Mouse (Mus musculus) lung, postnatal 0 days (tissue): Measurements from ENCODE around the gene Hhat. TPM values are rescaled to one million over a fixed set of nuclear protein-coding genes. Genes with fewer than 3 reads are reported as not detected.

ENCODE experiments used
- ATAC-seq: fragments of 200-750 bp; cut with Nextera tagmentation; 2 replicates; pipeline ENCODE4 v1.8.0; 2017; ENCODE audit warnings: moderate library complexity
- DNase-seq: peaks from one replicate; pipeline ENCODE4 v3.0.0-alpha.2; 2016; ENCODE audit warnings: low spot score
- H3K27ac ChIP-seq: fragments of 300-500 bp; sonication (generic); 2 replicates; pipeline ENCODE4 v1.5.1; 2014; ENCODE audit warnings: antibody characterized with exemption, mild to moderate bottlenecking, low read length, mixed read lengths
- H3K27me3 ChIP-seq: fragments of 300-500 bp; sonication (generic); replicated peaks from 2 replicates; pipeline ENCODE4 v1.6.1; 2014; ENCODE audit warnings: low read length, mixed read lengths; ENCODE audit not compliant: insufficient read depth
- H3K36me3 ChIP-seq: fragments of 300-500 bp; sonication (generic); 2 replicates; pipeline ENCODE4 v1.6.1; 2014; ENCODE audit warnings: low read length, mixed read lengths; ENCODE audit not compliant: insufficient read depth
- H3K4me1 ChIP-seq: fragments of 300-500 bp; sonication (generic); 2 replicates; pipeline ENCODE4 v1.6.1; 2014; ENCODE audit warnings: antibody characterized with exemption, low read depth, low read length, mixed read lengths; ENCODE audit not compliant: insufficient read depth
- H3K4me2 ChIP-seq: fragments of 300-500 bp; sonication (generic); replicated peaks from 2 replicates; pipeline ENCODE4 v1.6.1; 2014; ENCODE audit warnings: low read depth, mild to moderate bottlenecking, low read length, moderate library complexity, mixed read lengths
- H3K4me3 ChIP-seq: fragments of 300-500 bp; sonication (generic); 2 replicates; pipeline ENCODE4 v1.5.1; 2014; ENCODE audit warnings: low read depth, low read length
- H3K9ac ChIP-seq: fragments of 300-500 bp; sonication (generic); replicated peaks from 2 replicates; pipeline ENCODE4 v1.6.1; 2014; ENCODE audit warnings: low read depth, mild to moderate bottlenecking
- H3K9me3 ChIP-seq: fragments of 300-500 bp; sonication (generic); 2 replicates; pipeline ENCODE4 v1.6.1; 2016; ENCODE audit warnings: low read length, mixed read lengths
- CTCF ChIP-seq: IDR thresholded peaks from 2 replicates; pipeline ENCODE4 v1.5.1; 2016; ENCODE audit warnings: antibody characterized with exemption, mild to moderate bottlenecking
- EP300 ChIP-seq: IDR thresholded peaks from 2 replicates; pipeline ENCODE4 v1.6.1; 2016; ENCODE audit warnings: antibody characterized with exemption, mild to moderate bottlenecking, control low read depth
- WGBS: fragments of 180-500 bp; shearing (Covaris S2); extraction: QIAGEN DNeasy Blood & Tissue Kit; methylation state at CpG from one replicate; pipeline ENCODE4 v1.1.7; 2014; 5-methylcytosine and 5-hydroxymethylcytosine counted together
- polyA plus RNA-seq: library from polyadenylated mRNA; unstranded; fragments of >200 nt; fragmentation: Nextera tagmentation; extraction: Ambion mirVana; gene quantifications from 2 replicates; pipeline ENCODE4 v1.2.1, GENCODE M21; 2015

Gene Hhat
- polyA plus RNA-seq, 1 experiment from 2014 or later, result 2.4 TPM

DNA sequence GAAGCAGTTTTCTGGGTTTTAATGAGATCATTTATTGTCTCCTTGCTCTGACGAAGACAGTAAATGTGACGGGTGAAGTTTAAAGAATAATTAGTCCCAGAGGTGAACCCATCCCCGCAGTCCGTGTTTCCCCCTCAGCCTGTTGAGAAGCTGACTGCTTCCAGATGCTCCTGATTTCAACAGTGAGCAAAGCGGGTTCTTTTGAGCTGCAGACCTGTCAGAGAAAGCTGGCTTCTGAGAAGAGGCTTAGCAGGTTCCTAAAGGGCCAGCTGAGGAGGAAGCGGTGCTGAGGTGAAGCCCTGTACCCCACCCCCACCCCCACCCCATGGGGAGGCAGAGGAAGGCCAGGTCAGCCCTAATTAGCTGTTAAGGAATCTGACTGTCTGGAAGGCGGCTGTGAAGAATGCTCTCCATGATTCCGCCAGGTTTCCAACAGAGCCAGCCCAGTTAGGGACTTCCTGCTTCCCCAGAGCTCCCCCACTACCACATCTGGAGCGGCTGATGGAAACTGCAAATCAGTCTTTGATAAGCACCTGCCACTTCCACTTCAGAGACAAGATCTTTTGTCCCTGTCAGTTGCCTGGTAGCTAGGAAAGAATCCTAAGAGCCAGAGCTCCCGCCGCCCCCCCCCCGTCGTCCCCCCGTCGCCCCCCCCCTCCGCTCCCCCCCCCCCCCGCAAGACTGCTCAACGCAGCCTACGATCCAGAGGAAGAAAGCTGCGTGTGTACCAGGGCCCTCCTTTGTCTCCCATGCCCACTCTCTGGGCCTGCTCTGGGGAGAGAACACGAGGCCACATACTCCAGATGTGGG is 25.4 kb upstream of the Hhat start:
- H3K4me2 ChIP-seq, result no peak overlapping the region
- H3K9ac ChIP-seq, result no peak overlapping the region
- TF ChIP-seq CTCF, result no peak
- TF ChIP-seq EP300, result no peak
- no peaks in the 10 kb centered on the region for H3K27me3 ChIP-seq
- DNase-seq, result peak; percentile 44
- H3K4me1 ChIP-seq, result peaks cover 11% of the 10 kb centered on the region; the same call in 1 of the 2 replicates
- no peaks in the 10 kb centered on the region for H3K9me3 ChIP-seq
- 17% methylated on average over 13 of the region's 21 CpGs for WGBS
- no peaks in the 10 kb centered on the region for H3K36me3 ChIP-seq
- H3K27ac ChIP-seq, result no peak overlapping the region
- H3K4me3 ChIP-seq, result no peak overlapping the region
- no peak for ATAC-seq

DNA sequence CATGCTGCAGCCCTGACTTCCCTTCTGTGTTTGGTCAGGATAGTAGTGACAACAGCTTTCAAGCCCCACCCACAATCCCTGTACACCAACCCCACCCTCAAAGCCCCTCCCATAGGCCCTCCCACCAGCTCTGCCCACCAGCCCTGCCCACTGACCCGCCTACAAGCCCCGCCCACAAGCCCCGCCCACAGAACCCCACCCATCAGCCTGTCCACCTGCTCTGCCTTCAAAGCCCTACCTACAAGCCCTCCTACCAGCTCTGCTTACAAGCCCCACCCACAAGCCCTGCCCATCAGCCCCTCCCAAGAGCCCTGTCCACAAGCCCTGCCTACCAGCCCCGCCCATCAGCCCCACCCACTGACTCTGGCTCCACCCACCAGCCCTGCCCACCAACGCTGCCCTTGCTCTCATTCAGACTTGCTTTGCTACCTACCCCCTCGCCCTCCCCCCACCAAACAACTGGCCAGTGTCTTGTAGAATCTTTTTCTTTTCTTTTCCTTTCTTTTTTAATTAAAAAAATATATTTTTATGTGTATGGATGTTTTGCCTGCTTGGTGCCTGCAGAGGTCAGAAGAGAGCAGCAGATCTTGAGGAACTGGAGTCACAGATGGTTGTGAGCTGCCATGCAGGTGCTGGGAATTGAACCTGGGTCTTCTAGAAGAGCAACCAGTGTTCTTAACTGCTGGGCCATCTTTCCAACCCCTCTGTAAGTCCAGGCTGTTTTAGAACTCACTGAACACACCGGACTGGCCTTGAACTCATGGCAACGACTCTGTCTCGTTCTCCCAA is 24.1 kb upstream of the Hhat start:
- no peak overlapping the region for H3K4me2 ChIP-seq
- H3K4me1 ChIP-seq, result peaks cover 13% of the 10 kb centered on the region; the same call in 1 of the 2 replicates
- no peak overlapping the region for H3K4me3 ChIP-seq
- H3K36me3 ChIP-seq, result no peaks in the 10 kb centered on the region
- H3K27me3 ChIP-seq, result no peaks in the 10 kb centered on the region
- WGBS, result 71% methylated on average over 7 of the region's 9 CpGs
- H3K9ac ChIP-seq, result no peak overlapping the region
- no peaks in the 10 kb centered on the region for H3K9me3 ChIP-seq
- TF ChIP-seq CTCF, result no peak
- TF ChIP-seq EP300, result no peak
- DNase-seq, result no peak
- 0 out of 2 replicates have a peak, but pooled peaks have one; percentile 5 for ATAC-seq
- no peak overlapping the region for H3K27ac ChIP-seq

DNA sequence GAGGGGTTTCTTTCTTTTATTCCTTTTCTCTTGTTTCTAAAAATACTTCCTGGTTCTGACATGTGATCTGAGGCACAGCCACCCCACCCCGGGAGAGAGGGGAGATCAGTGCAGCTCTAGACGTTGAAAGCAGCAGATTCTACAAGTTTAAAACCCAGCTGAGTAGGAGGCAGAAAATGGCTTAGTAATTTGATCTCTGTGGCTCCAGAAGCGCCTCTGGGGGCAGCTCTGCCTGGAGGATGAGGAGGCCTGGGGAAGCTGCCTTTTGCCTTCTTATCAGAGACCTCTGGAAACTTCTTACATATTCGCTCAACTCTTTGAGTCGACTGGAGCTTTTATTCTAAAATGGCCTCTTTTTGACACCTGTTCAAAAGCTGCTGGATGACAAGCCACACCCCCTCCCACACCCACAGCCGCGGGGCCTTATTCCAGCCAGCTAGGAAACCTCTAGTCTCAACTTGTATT is 20.9 kb upstream of the Hhat start:
- no peak for ATAC-seq
- Histone ChIP-seq H3K27ac (no peak overlapping the region), H3K27me3 (no peaks in the 10 kb centered on the region), H3K9me3 (no peaks in the 10 kb centered on the region), H3K9ac (peak overlapping the region; percentile 13; the same call in 1 of the 2 replicates), H3K36me3 (no peaks in the 10 kb centered on the region), H3K4me2 (no peak overlapping the region), H3K4me3 (no peak overlapping the region), H3K4me1 (peaks cover 7% of the 10 kb centered on the region; the same call in 1 of the 2 replicates)
- TF ChIP-seq EP300 (no peak), CTCF (no peak)
- no peak for DNase-seq
- WGBS, result 7% methylated on average over 7 of the region's 7 CpGs

DNA sequence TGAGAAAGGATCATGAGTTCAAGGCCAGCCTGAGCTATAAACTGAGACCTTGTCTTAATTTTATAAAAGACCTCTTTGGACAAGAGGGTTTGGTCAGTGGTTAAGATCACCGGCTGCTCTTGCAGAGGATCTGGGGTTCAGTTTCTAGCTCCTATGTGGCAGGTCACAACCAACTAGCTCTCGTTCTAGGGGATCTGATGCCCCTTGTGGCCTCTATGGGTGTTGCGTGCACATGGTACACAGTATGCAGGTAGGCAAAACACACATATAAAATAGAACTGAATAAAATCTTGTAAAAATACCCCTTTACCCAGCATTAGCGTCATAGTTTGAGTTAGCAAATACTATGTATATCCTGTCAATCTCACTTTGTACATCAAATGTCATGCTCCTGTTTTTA is 19.4 kb upstream of the Hhat start:
- no peak for TF ChIP-seq EP300
- peak; percentile 66 for TF ChIP-seq CTCF
- Histone ChIP-seq H3K4me1 (peaks cover 10% of the 10 kb centered on the region; the same call in 1 of the 2 replicates), H3K4me2 (no peak overlapping the region), H3K9me3 (no peaks in the 10 kb centered on the region), H3K4me3 (no peak overlapping the region), H3K27ac (no peak overlapping the region), H3K27me3 (no peaks in the 10 kb centered on the region), H3K9ac (no peak overlapping the region), H3K36me3 (no peaks in the 10 kb centered on the region)
- no peak for DNase-seq
- 78% methylated on average over 4 of the region's 4 CpGs for WGBS
- no peak for ATAC-seq

- Histone ChIP-seq H3K27me3 (no peaks in the 10 kb centered on the region), H3K27ac (no peak overlapping the region), H3K9ac (no peak overlapping the region), H3K36me3 (no peaks in the 10 kb centered on the region), H3K4me3 (no peak overlapping the region), H3K4me2 (no peak overlapping the region), H3K9me3 (no peaks in the 10 kb centered on the region), H3K4me1 (peaks cover 10% of the 10 kb centered on the region; the same call in 1 of the 2 replicates)
- TF ChIP-seq CTCF (no peak), EP300 (peak; percentile 59; the same call in 1 of the 2 replicates)
- 54% methylated on average over 11 of the region's 11 CpGs for WGBS
- ATAC-seq (peak; percentile 76), DNase-seq (peak; percentile 90)
Observed at GRCm38 (mm10) chr1:192789828-192790227, 18.8 kb upstream of the Hhat start.

- Histone ChIP-seq H3K4me2 (no peak overlapping the region), H3K27me3 (no peaks in the 10 kb centered on the region), H3K4me3 (no peak overlapping the region), H3K36me3 (no peaks in the 10 kb centered on the region), H3K9ac (no peak overlapping the region), H3K27ac (peak overlapping the region; percentile 65), H3K4me1 (peaks cover 10% of the 10 kb centered on the region; the same call in 1 of the 2 replicates), H3K9me3 (no peaks in the 10 kb centered on the region)
- ATAC-seq (peak; percentile 75), DNase-seq (peak; percentile 84)
- 48% methylated on average over 10 of the region's 10 CpGs for WGBS
- TF ChIP-seq EP300 (0 out of 2 replicates have a peak, but pooled peaks have one; percentile 25), CTCF (no peak)
Observed at GRCm38 (mm10) chr1:192789111-192789522, 18.1 kb upstream of the Hhat start.
